Mouse (Mus musculus) left cerebral cortex, postnatal 4 days (tissue): ENCODE results near the gene Smarcd3. TPM values are rescaled to one million over a fixed set of nuclear protein-coding genes. Genes with fewer than 3 reads are reported as not detected.

Experiments used
- DNase-seq: peaks from one replicate; pipeline ENCODE4 v3.0.0-alpha.2; 2022
- intact Hi-C: fragments of 180-260 bp; cut with DNase I; formaldehyde crosslinking; loops from one replicate; pipeline ENCODE4 v1.15.1; 2025
- total RNA-seq, 2 experiments: library from RNA; stranded (reverse); gene quantifications; 2 replicates each; pipeline ENCODE4 v1.2.3; 2021

Smarcd3 gene
- 100 to 1,000 TPM; 179 to 183 TPM for total RNA-seq

DNA sequence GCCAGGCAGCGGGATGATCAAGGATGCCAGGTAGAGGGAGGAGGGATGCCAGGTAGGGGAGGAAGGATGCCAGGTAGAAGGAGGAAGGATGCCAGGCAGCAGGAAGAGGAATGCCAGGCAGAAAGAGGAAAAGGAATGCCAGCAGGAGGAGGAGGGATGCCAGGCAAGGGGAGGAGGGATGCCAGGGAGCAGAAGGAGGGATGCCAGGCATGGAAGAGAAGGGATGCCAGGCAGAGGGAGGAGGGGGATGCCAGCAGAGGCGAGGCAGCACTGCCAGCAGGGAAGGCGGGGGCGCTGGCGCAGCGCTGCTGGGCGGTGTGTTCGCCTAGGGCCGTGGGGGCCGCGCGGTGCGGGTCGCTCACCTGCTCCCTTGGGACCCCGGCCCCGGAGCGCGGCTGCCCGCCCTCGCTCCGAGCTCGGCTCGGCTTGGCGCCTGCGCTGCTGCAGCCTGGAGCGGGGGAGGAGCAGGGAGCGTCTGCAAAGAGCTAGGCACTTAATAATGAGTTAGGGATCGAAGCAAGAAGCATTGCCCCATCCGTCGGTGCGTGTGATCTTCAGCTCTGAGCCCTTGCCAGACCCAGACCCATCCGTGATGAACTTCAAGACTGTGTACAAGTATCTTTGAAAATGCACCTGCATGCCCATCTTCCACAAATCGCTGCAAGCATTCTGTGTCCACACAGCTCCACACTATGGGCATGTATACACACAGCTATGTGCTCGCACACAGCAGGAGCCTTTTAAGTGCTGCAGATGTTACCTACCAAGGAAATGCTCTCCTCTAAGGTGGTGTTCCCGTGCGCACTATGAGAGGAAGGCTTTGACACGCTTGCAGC lies at the start of gene Smarcd3:
Smarcd3 (minus strand) TSS at position 426 of the 836 bp plus-strand sequence.
- intact Hi-C loops, result no loop called here
- DNase-seq, result peak; percentile 76

DNA sequence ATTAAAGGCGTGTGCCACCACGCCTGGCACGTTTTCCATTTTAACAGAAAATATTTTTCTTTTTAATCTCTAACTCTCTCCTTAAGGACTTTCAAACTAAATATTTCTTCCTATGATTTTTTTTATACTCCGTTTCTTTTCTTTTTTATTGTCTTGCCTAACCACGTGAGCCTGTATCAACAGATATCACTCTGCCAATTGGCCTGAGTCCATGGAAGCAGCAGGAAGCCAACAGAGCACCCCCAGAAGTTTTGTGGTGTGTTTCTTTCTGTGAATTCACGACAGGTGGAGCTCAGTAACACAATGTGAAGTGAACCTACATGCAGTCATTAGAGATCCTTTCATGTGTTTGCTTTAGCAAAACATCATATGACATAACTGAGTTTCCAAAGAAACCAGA lies 37.2 kb upstream of the Smarcd3 start:
- DNase-seq, result no peak
- intact Hi-C loops, result no loop called here

- no peak for DNase-seq
- intact Hi-C loops, result no loop called here
These were observed 35.7 kb upstream of the Smarcd3 start for GRCm38 (mm10) chr5:24659708-24660423.

- intact Hi-C loops, result no loop called here
- peak; percentile 70 for DNase-seq
These were observed 32.9 kb upstream of the Smarcd3 start for GRCm38 (mm10) chr5:24657113-24657512.

DNA sequence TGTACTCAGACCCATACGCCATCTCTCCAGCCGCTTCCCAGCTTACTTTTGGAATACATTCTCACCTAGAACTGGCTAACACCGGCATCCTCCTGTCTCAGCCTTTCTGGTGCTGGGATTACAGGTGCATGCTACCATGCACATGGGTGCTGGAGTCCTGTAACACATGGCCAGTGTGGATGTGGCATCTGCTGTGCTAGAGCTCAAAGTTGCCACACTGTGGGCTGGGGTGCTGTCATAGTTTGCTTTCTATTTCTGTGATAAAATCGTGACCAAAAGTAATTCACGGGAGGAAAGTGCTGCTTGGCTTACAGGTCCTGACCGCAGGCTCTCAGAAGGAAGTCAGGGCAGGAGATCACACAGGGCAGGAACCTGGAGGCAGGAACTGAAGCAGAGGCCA lies 30.3 kb upstream of the Smarcd3 start:
- no peak for DNase-seq
- intact Hi-C loops, result loop anchor here (5.0 kb wide), 1 partner anchor 57 kb away; no protein-coding TSS in a partner anchor

DNA sequence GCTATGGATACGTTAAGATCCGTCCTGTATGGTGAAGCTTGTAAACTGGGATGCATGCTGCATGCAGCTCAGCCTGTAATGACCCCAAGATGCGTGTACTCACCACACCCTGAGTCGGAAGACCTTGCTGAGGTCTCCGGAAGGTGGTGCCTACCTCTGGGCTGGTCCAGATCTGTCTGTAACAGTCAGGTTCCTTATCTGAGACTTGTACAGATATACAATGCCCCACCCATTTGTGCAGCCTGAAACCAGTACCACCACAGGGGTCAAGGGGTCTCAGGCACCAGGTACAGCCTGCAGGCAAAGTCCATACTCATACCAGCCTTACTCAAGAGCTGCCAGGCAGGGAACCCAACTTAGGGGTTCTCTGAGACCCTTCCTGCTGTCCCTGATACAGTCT lies 28.6 kb upstream of the Smarcd3 start:
- intact Hi-C loops, result loop anchor here (5.0 kb wide), 1 partner anchor 55 kb away; no protein-coding TSS in a partner anchor
- DNase-seq, result no peak

GRCm38 (mm10) chr5:24651768-24652752 lies 27.8 kb upstream of the Smarcd3 start:
- intact Hi-C loops, result loop anchor here (5.0 kb wide), 1 partner anchor 55 kb away; no protein-coding TSS in a partner anchor
- peak; percentile 87 for DNase-seq

- intact Hi-C loops, result loop anchor here (5.0 kb wide), 1 partner anchor 54 kb away; no protein-coding TSS in a partner anchor
- DNase-seq, result no peak
These were observed 27.1 kb upstream of the Smarcd3 start for GRCm38 (mm10) chr5:24651356-24651755.

DNA sequence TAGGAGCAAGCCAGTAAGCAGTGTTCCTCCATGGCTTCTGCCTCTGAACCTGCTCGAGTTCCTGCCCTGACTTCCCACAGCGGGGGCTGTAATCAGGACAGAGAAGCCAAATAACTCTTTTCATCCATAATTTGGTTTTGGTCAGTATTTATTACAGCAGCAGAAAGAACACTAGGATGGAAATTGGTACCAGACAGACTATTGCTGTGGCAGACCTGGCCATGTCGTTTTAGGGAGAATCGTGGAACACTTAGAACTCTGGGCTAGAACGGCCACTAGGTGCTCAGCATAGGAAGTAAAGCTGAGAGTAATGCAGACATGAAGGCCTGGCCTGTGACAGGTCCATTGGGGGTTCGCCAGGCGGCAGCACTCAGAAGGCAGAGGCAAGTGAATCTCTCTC lies 25.5 kb upstream of the Smarcd3 start:
- DNase-seq, result no peak
- intact Hi-C loops, result loop anchor here (5.0 kb wide), 1 partner anchor 52 kb away; no protein-coding TSS in a partner anchor

- no peak for DNase-seq
- intact Hi-C loops, result no loop called here
These were observed 25.0 kb upstream of the Smarcd3 start for GRCm38 (mm10) chr5:24649231-24649630.

DNA sequence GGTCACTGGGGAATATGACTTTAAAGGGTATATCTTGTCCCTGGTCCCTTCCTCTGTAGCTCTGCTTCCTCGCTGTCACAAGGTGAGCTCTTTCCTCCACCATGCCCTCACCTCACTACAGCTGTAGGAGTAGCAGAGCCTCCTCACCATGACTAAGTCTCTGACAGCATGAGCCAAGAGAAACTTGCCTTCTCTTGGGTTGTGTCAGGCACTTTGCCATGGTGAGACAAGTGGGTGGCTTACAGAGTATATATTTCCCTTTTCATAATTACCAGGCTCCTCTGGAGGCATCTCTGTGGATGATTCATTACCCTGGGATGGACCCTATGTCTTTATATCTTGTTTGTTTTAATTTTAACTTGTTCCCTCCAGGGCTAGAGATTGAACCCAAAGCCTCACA lies 21.2 kb upstream of the Smarcd3 start:
- intact Hi-C loops, result no loop called here
- no peak for DNase-seq

GRCm38 (mm10) chr5:24639081-24639480 lies 14.9 kb upstream of the Smarcd3 start:
- intact Hi-C loops, result no loop called here
- DNase-seq, result no peak

DNA sequence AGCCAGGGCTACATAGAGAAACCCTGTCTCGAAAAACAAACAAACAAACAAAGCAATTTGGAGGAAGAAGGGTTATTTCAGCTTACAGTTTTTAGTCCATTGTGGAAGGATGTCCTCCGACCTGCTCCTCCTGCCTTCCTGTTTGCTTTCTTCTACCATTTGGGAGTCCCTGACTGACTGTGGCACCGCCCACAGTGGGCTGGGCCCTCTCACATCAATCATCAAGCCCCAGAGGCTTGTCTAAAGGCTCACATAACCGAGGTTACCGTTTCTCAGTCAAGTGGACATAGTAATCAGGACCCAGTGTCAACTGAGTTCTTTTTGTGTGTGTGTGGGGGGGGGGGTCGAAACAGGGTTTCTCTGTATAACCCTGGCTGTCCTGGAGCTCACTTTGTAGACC lies 13.9 kb upstream of the Smarcd3 start:
- intact Hi-C loops, result no loop called here
- DNase-seq, result no peak

DNA sequence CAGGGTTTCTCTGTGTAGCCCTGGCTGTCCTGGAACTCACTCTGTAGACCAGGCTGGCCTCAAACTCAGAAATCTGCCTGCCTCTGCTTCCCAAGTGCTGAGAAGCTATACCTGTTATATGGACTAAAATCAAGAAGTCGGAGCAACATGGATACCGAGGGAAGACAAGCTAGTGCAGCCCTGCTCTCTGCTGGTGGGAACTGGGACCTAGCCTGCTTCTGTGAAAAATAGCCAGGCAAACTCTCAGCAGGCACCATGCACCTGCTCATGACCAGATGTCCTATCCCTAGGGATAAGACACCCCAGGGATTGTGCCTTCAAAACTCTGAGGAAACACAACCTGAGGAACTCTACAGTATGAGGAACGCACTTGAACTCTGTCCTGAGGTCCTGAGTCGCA lies 12.8 kb upstream of the Smarcd3 start:
- no peak for DNase-seq

GRCm38 (mm10) chr5:24635526-24636141 lies 11.4 kb upstream of the Smarcd3 start:
- DNase-seq, result no peak
- intact Hi-C loops, result no loop called here

More for the DNA sequence above, 12.8 kb upstream of the Smarcd3 start:
- intact Hi-C loops, result no loop called here

GRCm38 (mm10) chr5:24635093-24635492 lies 10.9 kb upstream of the Smarcd3 start:
- intact Hi-C loops, result no loop called here

DNA sequence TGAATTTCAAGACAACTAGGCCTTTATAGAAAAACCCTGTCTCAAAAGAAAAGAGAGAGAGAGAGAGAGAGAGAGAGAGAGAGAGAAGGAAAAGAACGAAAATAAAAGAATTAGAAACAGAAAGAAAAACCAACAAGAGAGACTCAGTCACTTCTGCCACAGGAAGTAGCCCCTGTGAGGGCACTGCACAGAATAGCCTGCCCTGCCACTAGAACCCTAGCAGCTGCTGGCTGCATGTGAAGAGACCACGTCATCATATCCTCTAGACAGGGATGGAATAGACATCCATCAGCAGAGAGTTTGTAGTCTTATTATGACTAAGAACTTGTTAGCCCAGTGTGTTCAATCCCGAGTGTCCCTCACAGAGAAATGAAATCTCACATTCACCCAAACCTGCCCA lies 5.5 kb upstream of the Smarcd3 start:
- no peak for DNase-seq
- intact Hi-C loops, result no loop called here

More at GRCm38 (mm10) chr5:24635093-24635492, 10.9 kb upstream of the Smarcd3 start:
- no peak for DNase-seq

- no peak for DNase-seq
- intact Hi-C loops, result no loop called here
These were observed 560 bp upstream of the Smarcd3 start for GRCm38 (mm10) chr5:24624822-24625120.

GRCm38 (mm10) chr5:24623041-24623985 lies 898 bp downstream of the Smarcd3 start:
- intact Hi-C loops, result no loop called here
- peak; percentile 38 for DNase-seq
